Mouse (Mus musculus): ENCODE results near the gene Tbxa2r. TPM values are rescaled to one million over a fixed set of nuclear protein-coding genes. Genes with fewer than 3 reads are reported as not detected.

Gene Tbxa2r
- polyA plus RNA-seq, 1 experiment: not detected

DNA sequence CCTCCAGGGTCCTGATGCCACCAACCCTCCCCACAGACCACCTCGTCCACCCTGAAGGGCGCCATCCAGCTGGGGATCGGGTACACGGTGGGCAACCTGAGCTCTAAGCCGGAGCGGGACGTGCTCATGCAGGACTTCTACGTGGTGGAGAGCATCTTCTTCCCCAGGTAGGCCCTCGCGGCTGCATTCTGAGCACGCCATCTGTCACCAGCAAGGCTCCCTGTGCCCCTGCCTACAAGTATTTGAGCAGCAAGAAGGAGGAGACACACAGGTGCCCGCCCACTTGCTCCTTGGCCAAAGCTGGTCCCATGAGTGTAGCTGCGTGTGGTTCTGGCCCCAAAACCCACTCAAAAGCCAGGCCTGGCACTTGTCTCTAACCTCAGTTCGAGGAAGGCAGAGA is 22.9 kb upstream of the Tbxa2r start:
- peaks cover 20% of the 10 kb centered on the region for H3K4me1 ChIP-seq (ENCODE audit: control insufficient read depth, insufficient read depth, insufficient read length, low read length)
- no peak overlapping the region for H3K27ac ChIP-seq (replicated peaks; ENCODE audit: low read depth, low read length)
- no peak overlapping the region for H3K4me3 ChIP-seq (ENCODE audit: insufficient read depth, low read depth, low read length)

GRCm38 (mm10) chr10:81306173-81306668 is 22.3 kb upstream of the Tbxa2r start:
- no peak overlapping the region for H3K27ac ChIP-seq (replicated peaks; ENCODE audit: low read depth, low read length)
- peaks cover 19% of the 10 kb centered on the region for H3K4me1 ChIP-seq (ENCODE audit: control insufficient read depth, insufficient read depth, insufficient read length, low read length)
- no peak overlapping the region for H3K4me3 ChIP-seq (ENCODE audit: insufficient read depth, low read depth, low read length)

GRCm38 (mm10) chr10:81306837-81307682 is 21.5 kb upstream of the Tbxa2r start:
- Histone ChIP-seq H3K4me1 (ENCODE audit: control insufficient read depth, insufficient read depth, insufficient read length, low read length) (peaks cover 16% of the 10 kb centered on the region), H3K4me3 (ENCODE audit: insufficient read depth, low read depth, low read length) (no peak overlapping the region), H3K27ac (replicated peaks; ENCODE audit: low read depth, low read length) (no peak overlapping the region)

DNA sequence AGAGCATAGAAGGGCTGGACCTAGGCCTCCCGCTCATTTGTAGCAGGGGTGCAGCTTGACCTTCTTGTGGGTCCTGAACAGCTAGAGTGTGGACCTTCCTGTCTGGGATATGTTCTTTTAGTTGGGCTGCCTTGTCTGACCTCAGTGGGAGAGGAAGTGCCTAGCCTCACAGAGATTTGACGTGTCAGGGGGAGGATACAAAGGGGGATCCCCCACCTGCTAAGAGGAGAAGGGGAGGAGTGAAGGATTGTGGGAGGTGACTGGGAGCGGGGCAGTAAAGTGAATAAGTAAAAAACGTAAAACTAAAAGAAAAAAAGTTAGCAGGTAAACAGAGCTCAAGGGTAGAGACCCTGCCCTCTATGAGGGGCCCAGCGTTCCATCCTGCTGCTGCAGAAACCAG is 19.0 kb upstream of the Tbxa2r start:
- Histone ChIP-seq H3K4me1 (ENCODE audit: control insufficient read depth, insufficient read depth, insufficient read length, low read length) (no peaks in the 10 kb centered on the region), H3K4me3 (ENCODE audit: insufficient read depth, low read depth, low read length) (no peak overlapping the region), H3K27ac (replicated peaks; ENCODE audit: low read depth, low read length) (no peak overlapping the region)

GRCm38 (mm10) chr10:81313581-81313980 is 14.9 kb upstream of the Tbxa2r start:
- H3K4me3 ChIP-seq (ENCODE audit: insufficient read depth, low read depth, low read length): no peak overlapping the region
- H3K27ac ChIP-seq (replicated peaks; ENCODE audit: low read depth, low read length): no peak overlapping the region
- H3K4me1 ChIP-seq (ENCODE audit: control insufficient read depth, insufficient read depth, insufficient read length, low read length): 0 out of 2 replicates have a peak, but pooled peaks cover 3% of the 10 kb centered on the region

DNA sequence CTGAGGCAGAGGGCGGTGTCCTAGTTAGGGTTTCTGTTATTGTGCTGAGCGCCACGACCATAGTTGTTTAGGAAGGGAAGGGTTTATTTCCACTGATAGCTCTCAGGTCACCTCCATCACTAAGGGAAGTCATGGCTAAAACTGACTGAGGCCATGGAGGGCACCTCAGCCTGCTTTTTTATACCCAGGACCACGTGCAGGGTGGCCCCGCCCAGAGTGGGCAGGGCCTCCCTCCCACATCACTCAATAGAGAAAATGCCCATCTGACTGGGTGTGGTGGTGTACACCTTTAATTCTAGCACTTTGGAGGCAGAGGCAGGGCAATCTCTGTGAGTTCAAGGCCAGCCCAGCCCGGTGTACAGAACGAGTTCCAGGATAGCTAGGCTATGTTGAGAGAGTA is 14.3 kb upstream of the Tbxa2r start:
- Histone ChIP-seq H3K4me1 (ENCODE audit: control insufficient read depth, insufficient read depth, insufficient read length, low read length) (0 out of 2 replicates have a peak, but pooled peaks cover 5% of the 10 kb centered on the region), H3K27ac (replicated peaks; ENCODE audit: low read depth, low read length) (no peak overlapping the region), H3K4me3 (ENCODE audit: insufficient read depth, low read depth, low read length) (no peak overlapping the region)

GRCm38 (mm10) chr10:81315587-81315986 is 12.9 kb upstream of the Tbxa2r start:
- peaks cover 11% of the 10 kb centered on the region; the same call in 1 of the 2 replicates for H3K4me1 ChIP-seq (ENCODE audit: control insufficient read depth, insufficient read depth, insufficient read length, low read length)
- H3K4me3 ChIP-seq (ENCODE audit: insufficient read depth, low read depth, low read length): no peak overlapping the region
- no peak overlapping the region for H3K27ac ChIP-seq (replicated peaks; ENCODE audit: low read depth, low read length)

DNA sequence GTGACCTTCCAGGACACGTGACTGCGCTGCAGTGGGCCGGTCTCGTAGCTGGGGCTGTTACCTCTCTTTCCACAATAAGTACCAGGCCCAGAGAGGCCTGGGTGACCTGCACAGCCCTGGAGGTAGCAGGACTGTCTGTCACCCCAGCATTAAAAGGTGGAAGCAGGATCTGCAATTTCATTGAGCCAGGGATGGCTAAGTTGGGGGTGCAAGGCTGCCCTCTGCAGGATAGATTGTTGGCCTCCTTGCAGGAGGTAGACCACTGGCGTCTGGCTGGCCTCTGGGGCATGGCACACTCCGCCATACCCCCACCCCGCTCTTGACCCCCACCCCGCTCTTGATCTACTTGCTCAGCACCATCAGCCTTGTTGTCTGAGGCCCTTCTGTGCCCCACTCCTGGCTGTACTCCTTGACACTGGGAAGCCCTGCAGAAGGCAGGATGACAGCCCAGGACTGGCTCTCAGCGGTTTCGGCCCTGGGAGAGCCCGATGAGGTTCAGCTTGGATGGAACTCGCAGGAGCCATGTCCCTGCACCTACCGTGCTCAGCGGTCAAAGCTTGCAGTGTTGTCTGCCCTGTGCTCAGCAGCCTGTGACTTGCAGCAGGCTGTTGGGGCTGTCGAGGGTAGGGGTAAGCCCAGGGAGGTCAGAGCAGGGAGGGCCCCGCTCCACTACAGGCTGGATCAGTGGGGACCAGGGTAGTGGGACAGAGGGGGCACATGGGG is 12.0 kb upstream of the Tbxa2r start:
- H3K27ac ChIP-seq (replicated peaks; ENCODE audit: low read depth, low read length): no peak overlapping the region
- no peak overlapping the region for H3K4me3 ChIP-seq (ENCODE audit: insufficient read depth, low read depth, low read length)
- H3K4me1 ChIP-seq (ENCODE audit: control insufficient read depth, insufficient read depth, insufficient read length, low read length): peaks cover 11% of the 10 kb centered on the region; the same call in 1 of the 2 replicates

GRCm38 (mm10) chr10:81317273-81317672 is 11.3 kb upstream of the Tbxa2r start:
- Histone ChIP-seq H3K27ac (replicated peaks; ENCODE audit: low read depth, low read length) (no peak overlapping the region), H3K4me1 (ENCODE audit: control insufficient read depth, insufficient read depth, insufficient read length, low read length) (peaks cover 13% of the 10 kb centered on the region; the same call in 1 of the 2 replicates), H3K4me3 (ENCODE audit: insufficient read depth, low read depth, low read length) (peak overlapping the region; percentile 38; the same call in 1 of the 2 replicates)

- H3K4me3 ChIP-seq (ENCODE audit: insufficient read depth, low read depth, low read length): no peak overlapping the region
- peaks cover 13% of the 10 kb centered on the region; the same call in 1 of the 2 replicates for H3K4me1 ChIP-seq (ENCODE audit: control insufficient read depth, insufficient read depth, insufficient read length, low read length)
- peak overlapping the region; percentile 78; the same call in 1 of the 2 replicates for H3K27ac ChIP-seq (replicated peaks; ENCODE audit: low read depth, low read length)
These were observed 9.8 kb upstream of the Tbxa2r start for GRCm38 (mm10) chr10:81318589-81319329.

DNA sequence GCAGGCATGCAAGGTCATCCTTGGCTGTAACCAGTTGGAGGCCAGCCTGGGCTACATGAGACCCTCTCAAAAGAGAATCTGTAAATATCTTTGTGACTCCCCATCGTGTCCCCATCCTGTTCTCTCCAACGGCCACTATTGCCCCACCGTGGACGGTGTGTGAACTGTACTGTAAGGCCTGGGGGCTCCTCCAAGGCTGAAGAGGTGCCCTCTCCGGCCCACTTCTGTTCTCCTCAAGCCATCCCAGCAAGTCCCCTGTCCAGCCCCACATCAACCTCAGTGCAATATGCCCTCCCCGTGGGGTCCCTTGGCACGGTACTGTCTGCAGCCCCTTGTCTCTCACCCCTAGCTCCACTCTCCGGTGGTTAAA is 9.2 kb upstream of the Tbxa2r start:
- peak overlapping the region; percentile 60 for H3K4me3 ChIP-seq (ENCODE audit: insufficient read depth, low read depth, low read length)
- H3K4me1 ChIP-seq (ENCODE audit: control insufficient read depth, insufficient read depth, insufficient read length, low read length): peaks cover 13% of the 10 kb centered on the region; the same call in 1 of the 2 replicates
- peak overlapping the region; percentile 78 for H3K27ac ChIP-seq (replicated peaks; ENCODE audit: low read depth, low read length)

- H3K4me3 ChIP-seq (ENCODE audit: insufficient read depth, low read depth, low read length): peak overlapping the region; percentile 60
- H3K4me1 ChIP-seq (ENCODE audit: control insufficient read depth, insufficient read depth, insufficient read length, low read length): peaks cover 13% of the 10 kb centered on the region; the same call in 1 of the 2 replicates
- H3K27ac ChIP-seq (replicated peaks; ENCODE audit: low read depth, low read length): peak overlapping the region; percentile 78
These were observed 8.6 kb upstream of the Tbxa2r start for GRCm38 (mm10) chr10:81319741-81320549.

- H3K27ac ChIP-seq (replicated peaks; ENCODE audit: low read depth, low read length): peak within 1 kb of the TSS; percentile 97
- H3K4me1 ChIP-seq (ENCODE audit: control insufficient read depth, insufficient read depth, insufficient read length, low read length): peaks cover 13% of the 10 kb centered on the region; the same call in 1 of the 2 replicates
- peak within 1 kb of the TSS; percentile 84 for H3K4me3 ChIP-seq (ENCODE audit: insufficient read depth, low read depth, low read length)
These were observed 7.8 kb upstream of the Tbxa2r start, which contains the start of gene Cactin for GRCm38 (mm10) chr10:81320550-81321347. Cactin (plus strand) TSS chr10:81321103.
